Mouse (Mus musculus): ENCODE measurements at regions not wholly inside any gene's neighbourhood (a gene's known extent, or its start where the extent isn't known, plus 50 kb on each side); places are given as distances from the start of the nearest gene placed in this dataset.
A peak's percentile ranks its signal among the peaks of the same experiment; 100 is the strongest.
"Not testable (repeated sequence)": the region's sequence is repeated elsewhere in the genome, so short reads cannot be mapped to it uniquely, and the experiment has no call there.

GRCm38 (mm10) chr1:51596935-51597820 is 119.0 kb upstream of the Nabp1 start:
- DNase-seq (ENCODE audit: low spot score in 2 of 2), result peak; percentile 90 to 92

- DNase-seq (ENCODE audit: low spot score in 2 of 2), result no peak
These were observed 116.4 kb upstream of the Nabp1 start for GRCm38 (mm10) chr1:51594666-51595065.

GRCm38 (mm10) chr1:51593621-51594441 is 115.6 kb upstream of the Nabp1 start:
- DNase-seq (ENCODE audit: low spot score in 2 of 2), result no peak

- DNase-seq (ENCODE audit: low spot score in 2 of 2), result no peak
These were observed 113.7 kb upstream of the Nabp1 start for GRCm38 (mm10) chr1:51591886-51592285.

GRCm38 (mm10) chr1:51590606-51591400 is 112.6 kb upstream of the Nabp1 start:
- no peak for DNase-seq (ENCODE audit: low spot score in 2 of 2)

GRCm38 (mm10) chr1:51584925-51585424 is 106.8 kb upstream of the Nabp1 start:
- no peak for DNase-seq (ENCODE audit: low spot score in 2 of 2)

GRCm38 (mm10) chr1:51583871-51584270 is 105.6 kb upstream of the Nabp1 start:
- no peak for DNase-seq (ENCODE audit: low spot score in 2 of 2)

GRCm38 (mm10) chr1:51580074-51580473 is 101.8 kb upstream of the Nabp1 start:
- no peak for DNase-seq (ENCODE audit: low spot score in 2 of 2)

GRCm38 (mm10) chr1:51577701-51578100 is 99.5 kb upstream of the Nabp1 start:
- no peak for DNase-seq (ENCODE audit: low spot score in 2 of 2)

- DNase-seq (ENCODE audit: low spot score in 2 of 2), result no peak
These were observed 94.3 kb upstream of the Nabp1 start for GRCm38 (mm10) chr1:51572314-51573078.

GRCm38 (mm10) chr1:51569625-51570024 is 91.4 kb upstream of the Nabp1 start:
- DNase-seq (ENCODE audit: low spot score in 2 of 2), result no peak

- DNase-seq (ENCODE audit: low spot score in 2 of 2), result no peak
These were observed 88.0 kb upstream of the Nabp1 start for GRCm38 (mm10) chr1:51566170-51566649.

- DNase-seq (ENCODE audit: low spot score in 2 of 2), result not testable (repeated sequence)
These were observed 78.4 kb upstream of the Nabp1 start for GRCm38 (mm10) chr1:51556616-51557015.

- no peak for DNase-seq (ENCODE audit: low spot score in 2 of 2)
These were observed 75.5 kb upstream of the Nabp1 start for GRCm38 (mm10) chr1:51553738-51554137.

- DNase-seq (ENCODE audit: low spot score in 2 of 2), result no peak
These were observed 73.4 kb upstream of the Nabp1 start for GRCm38 (mm10) chr1:51551624-51552023.

- DNase-seq (ENCODE audit: low spot score in 2 of 2), result no peak
These were observed 64.6 kb upstream of the Nabp1 start for GRCm38 (mm10) chr1:51542801-51543200.

- no peak for DNase-seq (ENCODE audit: low spot score in 2 of 2)
These were observed 61.4 kb upstream of the Nabp1 start for GRCm38 (mm10) chr1:51539634-51540033.

- no peak for DNase-seq (ENCODE audit: low spot score in 2 of 2)
These were observed 60.6 kb upstream of the Nabp1 start for GRCm38 (mm10) chr1:51538836-51539235.

- no peak for DNase-seq (ENCODE audit: low spot score in 2 of 2)
These were observed 59.6 kb upstream of the Nabp1 start for GRCm38 (mm10) chr1:51537765-51538360.

- no peak for DNase-seq (ENCODE audit: low spot score in 2 of 2)
These were observed 57.9 kb upstream of the Nabp1 start for GRCm38 (mm10) chr1:51536076-51536475.

All from right cerebral cortex, postnatal 10 days (tissue).